Mouse (Mus musculus): ENCODE results near the gene Trappc4.

GRCm38 (mm10) chr9:44454132-44454890 lies 46.9 kb upstream of the Trappc4 start:
- TF ChIP-seq GATA1 (IDR thresholded peaks at IDR 0.05; ENCODE audit: borderline replicate concordance, low read length), result no peak
- TF ChIP-seq POLR2AphosphoS5 (IDR thresholded peaks at IDR 0.05; ENCODE audit: insufficient replicate concordance, low read depth, low read length), result no peak
- TF ChIP-seq CTCF (IDR thresholded peaks at IDR 0.05; ENCODE audit: low read depth, low read length), result peak; percentile 44; the same call in 1 of the 2 replicates
- TF ChIP-seq TAL1 (conservative IDR thresholded peaks at IDR 0.05; ENCODE audit: low read depth, low read length), result no peak

Data from G1E (cell line).